Mouse (Mus musculus): ENCODE results near the gene Rsc1a1.

DNA sequence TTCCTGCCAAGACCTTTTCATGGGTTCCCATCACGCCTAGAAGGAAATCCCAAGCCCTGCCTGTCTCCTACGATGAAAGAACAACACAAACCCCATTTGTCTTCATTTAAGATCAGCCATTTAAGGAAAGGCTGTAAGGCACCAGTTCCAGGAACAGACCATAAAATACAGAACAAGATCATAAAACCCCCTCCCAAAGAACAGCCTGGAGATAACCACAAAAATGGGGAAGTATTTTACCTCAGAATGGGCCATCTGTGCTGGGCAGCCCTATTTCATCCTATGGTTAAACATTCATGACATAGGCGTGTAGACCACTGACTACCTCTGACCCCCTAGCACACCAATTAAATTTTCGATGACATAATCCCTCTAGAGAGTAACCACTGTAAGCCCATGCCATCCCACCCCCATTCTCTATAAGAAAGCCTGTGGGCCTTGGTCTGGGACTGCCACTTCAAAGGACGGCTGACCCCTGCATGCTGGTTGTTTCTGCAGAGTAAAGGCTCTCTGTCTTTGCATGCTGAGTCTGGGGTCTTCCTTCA is 28.3 kb upstream of the Rsc1a1 start:
- no peak for TF ChIP-seq ZC3H11A (IDR thresholded peaks at IDR 0.05; ENCODE audit: borderline replicate concordance, low read depth, low read length)
- no peak for TF ChIP-seq MAFK (IDR thresholded peaks at IDR 0.05; ENCODE audit: insufficient read depth, low read depth, low read length)
- TF ChIP-seq CHD2 (IDR thresholded peaks at IDR 0.05; ENCODE audit: low read depth, low read length): no peak
- no peak for TF ChIP-seq ZNF384 (IDR thresholded peaks at IDR 0.05; ENCODE audit: low read depth, low read length)
